Mouse (Mus musculus): Measurements from ENCODE around the gene Adarb1.

Adarb1 gene

DNA sequence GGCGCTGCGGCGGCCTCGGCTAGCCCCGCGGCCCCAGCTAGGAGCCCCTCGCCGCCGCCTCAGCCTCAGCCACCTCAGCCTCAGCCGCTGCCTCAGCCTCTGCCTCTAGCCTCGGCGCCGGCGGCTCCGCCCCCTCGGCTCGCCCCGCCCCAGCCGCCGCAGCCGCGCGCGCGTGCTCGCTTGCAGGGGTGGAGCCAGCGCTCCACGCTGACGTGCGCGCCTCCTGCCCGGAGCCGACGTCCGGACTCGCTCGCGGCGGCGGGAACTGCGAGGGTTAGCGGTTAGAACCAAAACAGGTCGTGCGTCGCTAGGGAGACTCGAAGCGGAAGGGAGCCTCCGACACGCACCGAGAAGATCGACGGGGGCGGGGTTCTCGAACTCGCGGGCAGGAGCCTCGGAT, at the start of gene Adarb1:
Gene Adarb1 (minus strand): TSS at position 133 of the 400 bp plus-strand sequence.
- CTCF ChIA-PET: interaction anchor here (1.1 kb wide), 1 partner anchor 136 kb away, joined by 3 read pairs; no protein-coding TSS in a partner anchor

- CTCF ChIA-PET: no interaction called here
Observed at GRCm38 (mm10) chr10:77467407-77467806, 49.3 kb upstream of the Adarb1 start.

DNA sequence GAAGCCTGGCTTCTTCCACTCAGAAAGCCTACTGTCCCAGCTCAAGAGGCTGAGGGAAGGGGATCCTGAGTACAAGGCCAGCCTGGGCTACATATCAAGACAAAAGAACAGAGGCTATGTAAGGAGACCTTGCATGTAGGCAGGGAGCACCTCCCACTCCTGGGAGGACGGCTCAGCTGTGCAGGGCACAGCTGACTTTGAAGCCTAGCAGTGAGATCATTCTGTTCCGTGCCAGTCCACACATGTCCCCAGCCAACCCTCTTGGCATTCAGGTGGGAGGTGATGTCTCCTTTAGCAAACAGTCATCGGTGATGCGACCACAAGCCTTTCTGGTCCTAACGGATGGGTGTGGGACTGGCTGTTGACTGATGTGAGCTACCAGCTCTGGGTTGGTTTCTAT, 47.8 kb upstream of the Adarb1 start:
- CTCF ChIA-PET: no interaction called here

GRCm38 (mm10) chr10:77464181-77464936, 46.3 kb upstream of the Adarb1 start:
- CTCF ChIA-PET: no interaction called here

- CTCF ChIA-PET: no interaction called here
Observed at GRCm38 (mm10) chr10:77461161-77461560, 43.1 kb upstream of the Adarb1 start.

DNA sequence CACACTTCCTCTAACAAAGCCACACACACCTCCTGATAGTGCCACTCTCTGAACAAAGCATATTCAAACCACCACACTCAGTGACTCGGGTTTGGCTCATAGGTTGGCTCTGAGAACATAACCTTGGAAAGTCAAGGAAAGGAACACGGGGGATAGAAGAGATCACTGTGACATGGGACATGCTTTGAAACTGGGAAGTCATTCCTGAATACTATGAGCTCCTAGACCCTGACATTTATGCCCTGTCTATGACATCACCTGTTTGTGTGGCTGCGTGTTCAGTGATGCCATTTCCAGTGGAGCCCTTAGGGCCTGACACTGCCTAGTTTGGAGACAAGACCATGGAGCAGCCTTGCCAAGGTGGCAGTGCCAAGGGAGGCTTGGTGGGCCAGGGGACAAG, 39.6 kb upstream of the Adarb1 start:
- CTCF ChIA-PET: no interaction called here

- CTCF ChIA-PET: no interaction called here
Observed at GRCm38 (mm10) chr10:77456507-77456906, 38.4 kb upstream of the Adarb1 start.

GRCm38 (mm10) chr10:77455251-77456010, 37.4 kb upstream of the Adarb1 start:
- CTCF ChIA-PET: no interaction called here

DNA sequence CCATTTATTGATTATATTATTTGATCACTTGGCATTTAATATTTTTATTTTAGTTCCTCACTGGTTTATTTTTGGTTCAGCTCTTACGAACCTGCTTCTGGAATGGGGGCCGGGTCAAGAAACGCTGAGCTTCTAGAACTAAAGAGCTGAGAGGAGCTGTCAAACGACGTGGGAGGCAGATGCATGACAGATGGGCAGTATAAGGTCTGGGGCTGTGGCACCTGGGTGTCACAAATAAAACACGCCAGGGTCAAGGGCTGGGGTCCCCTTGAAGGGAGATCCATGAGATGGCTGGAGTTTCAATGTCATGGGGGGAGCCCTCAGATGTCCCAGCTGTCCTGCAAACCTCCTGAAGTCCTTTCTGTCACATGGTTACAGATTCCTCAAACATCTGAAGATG, 36.7 kb upstream of the Adarb1 start:
- CTCF ChIA-PET: no interaction called here

GRCm38 (mm10) chr10:77451822-77452221, 33.8 kb upstream of the Adarb1 start:
- CTCF ChIA-PET: no interaction called here

GRCm38 (mm10) chr10:77450159-77450464, 32.0 kb upstream of the Adarb1 start:
- CTCF ChIA-PET: no interaction called here

DNA sequence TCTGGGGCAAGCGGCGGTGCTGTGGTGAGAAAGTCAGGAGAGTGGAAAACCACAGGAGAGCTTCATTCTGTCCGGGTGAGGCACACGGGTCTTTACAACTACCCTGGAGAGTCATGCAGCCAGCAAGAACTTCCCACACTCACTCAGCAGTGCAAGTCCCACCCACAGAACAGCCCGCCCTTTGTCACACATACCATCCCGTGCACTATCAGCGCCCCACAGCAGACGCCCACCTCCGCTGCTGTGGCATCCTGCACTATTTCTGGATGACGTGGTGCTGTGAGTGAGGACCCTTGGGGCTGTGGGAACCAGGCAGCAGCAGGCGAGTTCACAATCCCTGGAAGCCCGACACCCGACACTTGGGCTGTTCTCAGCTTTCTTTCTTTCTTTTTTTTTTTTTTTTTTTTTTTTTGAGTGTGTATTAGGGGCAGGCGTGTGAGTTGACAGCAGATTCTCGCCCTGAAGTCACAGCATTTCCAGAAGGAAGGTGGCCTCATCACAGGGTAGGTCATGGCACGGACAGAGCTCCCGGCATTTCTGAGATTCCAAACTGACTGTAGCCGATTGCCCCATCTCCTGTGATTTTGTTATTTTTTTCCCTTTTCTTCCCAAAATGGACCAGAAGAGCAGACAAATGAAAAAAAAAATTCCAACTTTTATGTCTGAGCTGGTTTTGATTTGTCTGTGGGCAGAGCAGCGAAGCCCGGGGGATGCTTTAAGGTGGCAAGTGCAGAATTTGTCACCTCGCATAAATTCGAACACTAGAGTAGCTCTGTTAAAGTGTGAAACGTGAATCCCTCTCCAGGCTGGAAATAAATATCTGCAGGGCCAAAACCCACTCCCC, 31.5 kb upstream of the Adarb1 start:
- CTCF ChIA-PET: no interaction called here

DNA sequence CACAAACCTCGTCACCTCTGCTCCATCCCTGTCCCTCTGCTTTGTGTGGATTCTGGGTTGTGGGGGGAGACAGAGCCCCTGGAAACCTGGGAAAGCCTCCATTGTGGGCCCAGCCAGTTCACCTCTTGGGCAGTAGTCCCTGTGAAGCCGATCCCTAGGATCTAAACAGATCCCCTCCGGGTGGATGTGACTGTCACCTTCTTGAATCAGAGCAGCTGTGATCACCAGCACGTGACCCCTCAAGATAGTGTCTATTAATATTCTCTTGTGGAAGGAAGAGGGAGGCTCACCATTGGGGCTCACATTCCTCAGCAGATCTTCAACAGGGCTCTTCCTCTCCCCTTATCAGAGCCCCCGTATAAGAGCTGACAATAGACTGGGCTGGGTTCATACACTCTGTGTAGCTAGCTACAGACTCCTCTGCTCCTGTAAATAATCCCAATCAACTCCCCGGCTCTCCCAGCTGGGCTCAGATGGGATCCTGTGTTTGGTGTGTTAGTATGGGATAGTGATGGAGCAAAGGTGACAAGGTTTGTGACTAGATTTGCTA, 30.7 kb upstream of the Adarb1 start:
- CTCF ChIA-PET: no interaction called here

DNA sequence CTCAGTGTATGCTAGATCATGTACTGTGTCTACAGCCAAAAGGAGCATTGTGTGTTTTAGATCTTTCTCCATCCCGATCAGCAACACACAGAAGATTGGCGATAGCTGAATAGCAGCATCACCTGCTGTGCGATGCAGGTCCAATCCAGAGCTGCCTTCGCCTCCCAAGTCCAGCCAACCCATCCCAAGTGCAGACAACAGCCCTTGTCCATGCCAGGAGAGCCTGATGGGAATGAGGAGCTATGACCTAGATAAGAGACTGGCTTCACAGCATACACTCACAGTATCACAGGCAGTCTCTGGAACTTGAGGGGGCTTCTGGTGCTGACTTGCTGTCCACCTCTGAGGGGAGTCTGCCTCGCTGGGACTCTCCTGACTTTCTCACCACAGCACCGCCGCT, 30.1 kb upstream of the Adarb1 start:
- CTCF ChIA-PET: no interaction called here

GRCm38 (mm10) chr10:77447755-77448154, 29.7 kb upstream of the Adarb1 start:
- CTCF ChIA-PET: no interaction called here

- CTCF ChIA-PET: interaction anchor here (0.7 kb wide), 1 partner anchor 33 kb away, joined by 5 read pairs; no protein-coding TSS in a partner anchor
Observed at GRCm38 (mm10) chr10:77442250-77442649, 24.2 kb upstream of the Adarb1 start.

GRCm38 (mm10) chr10:77441812-77442211, 23.7 kb upstream of the Adarb1 start:
- CTCF ChIA-PET: no interaction called here

DNA sequence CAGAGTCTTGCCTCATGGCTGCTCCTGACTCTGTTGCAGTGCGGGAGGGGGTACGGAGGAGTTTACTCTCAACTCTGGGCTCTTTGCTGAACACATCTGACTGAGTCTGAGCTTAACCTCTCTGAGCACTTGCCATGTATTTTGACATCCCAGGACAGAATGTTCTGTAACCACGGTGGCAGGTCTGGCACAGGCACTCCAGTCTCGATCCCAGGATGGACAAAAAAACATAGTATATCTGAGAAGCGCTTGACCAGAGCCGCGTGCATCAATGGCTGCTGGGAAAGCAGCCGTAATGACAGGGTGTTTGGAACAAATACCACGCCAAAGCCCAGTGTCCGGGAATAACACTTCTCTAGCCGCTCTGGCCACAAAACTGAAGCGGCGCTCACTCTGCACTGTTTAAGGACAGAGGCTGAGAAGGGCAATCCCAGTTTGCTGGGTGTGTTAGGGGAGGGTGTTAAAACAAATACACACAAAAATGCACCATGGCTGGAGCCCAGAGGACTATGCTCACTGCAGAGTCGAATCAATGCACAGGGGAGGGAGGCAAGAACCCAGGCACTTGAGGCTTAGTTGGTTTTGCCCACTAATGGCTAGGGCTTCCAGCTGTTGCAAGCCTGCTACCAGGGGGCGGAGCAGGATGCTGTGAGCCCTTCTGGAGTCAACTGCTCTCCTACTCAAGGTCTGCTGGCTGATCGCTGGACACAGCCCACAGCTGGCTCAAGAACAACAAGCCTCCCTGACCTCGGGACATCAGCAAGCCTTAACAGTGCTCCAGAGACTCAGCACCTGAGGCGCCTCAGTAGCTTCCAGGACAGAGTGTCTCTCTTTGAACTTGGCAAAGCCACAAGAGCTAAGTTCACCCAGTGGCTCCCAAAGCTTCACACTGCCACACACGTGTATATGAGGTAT, 23.0 kb upstream of the Adarb1 start:
- CTCF ChIA-PET: no interaction called here

DNA sequence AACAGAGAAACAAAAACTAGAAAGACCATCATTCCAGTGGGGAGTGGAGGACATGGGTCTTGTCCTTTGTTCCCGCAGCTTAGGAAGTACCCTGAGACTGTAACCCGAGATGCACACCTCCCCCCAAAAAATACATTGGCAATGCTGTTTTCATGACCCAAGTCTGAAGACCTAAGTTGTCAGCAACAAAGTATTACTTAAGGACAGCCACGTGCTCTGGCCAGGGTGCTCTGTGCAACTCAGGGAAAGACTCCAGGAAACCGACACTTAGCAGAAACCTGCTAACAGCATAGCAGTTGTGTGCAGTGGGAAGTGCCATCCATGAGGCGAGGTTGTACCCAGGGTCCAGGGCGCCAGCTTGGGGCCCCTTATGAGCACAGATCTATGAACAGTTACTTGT, 22.2 kb upstream of the Adarb1 start:
- CTCF ChIA-PET: no interaction called here

DNA sequence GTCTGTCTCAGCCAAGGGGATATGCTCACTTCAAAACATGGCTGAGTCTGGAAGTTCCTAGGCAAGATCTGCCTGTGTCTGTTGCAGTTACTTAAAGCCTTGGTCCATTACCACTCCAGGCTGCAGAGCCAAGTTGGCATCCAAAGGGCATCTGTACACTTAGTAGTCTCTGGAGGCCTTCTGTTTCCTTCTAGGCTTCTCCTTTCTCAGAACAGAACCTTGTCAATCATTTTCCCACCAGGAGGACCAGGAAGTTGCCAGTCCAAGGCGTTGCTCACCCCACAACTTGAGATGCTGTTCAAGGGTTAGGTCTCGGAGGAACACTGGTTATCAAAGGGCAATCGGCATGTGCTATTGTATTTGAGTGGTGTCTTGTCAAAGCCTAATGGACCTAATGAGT, 21.0 kb upstream of the Adarb1 start:
- CTCF ChIA-PET: no interaction called here

DNA sequence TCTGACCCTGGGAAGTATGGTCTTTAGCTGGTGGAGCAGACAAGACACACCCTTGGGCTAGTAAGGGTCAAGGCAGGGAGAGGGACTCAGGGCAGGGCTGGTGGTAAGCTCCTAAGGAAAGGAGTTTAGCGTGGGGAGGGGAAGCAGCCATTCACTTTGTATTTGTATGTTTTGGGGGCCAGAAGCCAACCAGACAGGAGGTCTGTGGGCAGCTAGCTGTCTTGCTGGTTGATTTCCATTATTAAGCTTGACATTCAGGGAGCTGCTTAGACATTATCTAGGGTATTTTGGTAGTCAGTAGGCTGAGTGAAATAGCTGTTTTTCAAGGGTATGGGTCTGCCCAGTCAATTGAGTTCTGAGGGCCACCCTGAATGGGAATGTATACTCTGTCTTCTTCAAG, 20.0 kb upstream of the Adarb1 start:
- CTCF ChIA-PET: no interaction called here
